Mouse (Mus musculus) MEL (cell line): ENCODE results near the gene Crhbp. TPM values are rescaled to one million over a fixed set of nuclear protein-coding genes. Genes with fewer than 3 reads are reported as not detected.

Source experiments
- DNase-seq: peaks from one replicate; pipeline ENCODE4 v3.0.0; 2011; ENCODE audit warnings: low read depth, low spot score
- H3K27ac ChIP-seq: 2 replicates; pipeline ENCODE4 v1.5.1; 2012; ENCODE audit warnings: low read depth, mild to moderate bottlenecking, control low read depth, low read length, moderate library complexity; ENCODE audit not compliant: control insufficient read depth
- H3K27me3 ChIP-seq, 2 experiments: fragments of 150-350 bp in 1 of 2; sonication (generic) in 1 of 2; 2 replicates each; pipeline ENCODE4 v1.6.1; 2012; ENCODE audit warnings: low read length in 2 of 2, mild to moderate bottlenecking in 2 of 2, improper control_type of control experiment in 1 of 2, moderate library complexity in 1 of 2; ENCODE audit not compliant: insufficient read depth in 2 of 2, control insufficient read depth in 1 of 2
- H3K36me3 ChIP-seq, 2 experiments: 2 replicates each; pipeline ENCODE4 v1.6.1; 2012 to 2014; ENCODE audit warnings: low read length in 2 of 2, improper control_type of control experiment in 1 of 2, inconsistent platforms in 1 of 2, mild to moderate bottlenecking in 1 of 2; ENCODE audit not compliant: insufficient read depth in 2 of 2, control insufficient read depth in 1 of 2
- H3K4me1 ChIP-seq, 2 experiments: fragments of 150-350 bp in 1 of 2; sonication (generic) in 1 of 2; 2 replicates each; pipeline ENCODE4 v1.6.1; 2012; ENCODE audit warnings: low read length in 2 of 2, improper control_type of control experiment in 1 of 2, mild to moderate bottlenecking in 1 of 2; ENCODE audit not compliant: insufficient read depth in 2 of 2, control insufficient read depth in 1 of 2
- H3K4me3 ChIP-seq, 2 experiments: fragments of 150-350 bp in 1 of 2; sonication (generic) in 1 of 2; 2 replicates each; pipeline ENCODE4 v1.5.1; 2012; ENCODE audit warnings: low read depth in 2 of 2, low read length in 2 of 2, mild to moderate bottlenecking in 2 of 2, moderate library complexity in 2 of 2, control low read depth in 1 of 2, improper control_type of control experiment in 1 of 2; ENCODE audit not compliant: control insufficient read depth in 1 of 2, insufficient read depth in 1 of 2
- H3K79me2 ChIP-seq: 2 replicates; pipeline ENCODE4 v1.6.1; 2012; ENCODE audit warnings: mild to moderate bottlenecking, low read length, moderate library complexity; ENCODE audit not compliant: control insufficient read depth, poor library complexity, insufficient read depth
- H3K9ac ChIP-seq: 2 replicates; pipeline ENCODE4 v1.6.1; 2012; ENCODE audit warnings: low read depth, mild to moderate bottlenecking, control low read depth, low read length, moderate library complexity; ENCODE audit not compliant: control insufficient read depth, poor library complexity, severe bottlenecking
- H3K9me3 ChIP-seq: fragments of 150-350 bp; sonication (generic); replicated peaks from 2 replicates; pipeline ENCODE4 v1.6.1; 2012; ENCODE audit warnings: mild to moderate bottlenecking, low read length, improper control_type of control experiment, moderate library complexity; ENCODE audit not compliant: insufficient read depth
- EP300 ChIP-seq, 2 experiments: IDR thresholded peaks; 2 replicates each; pipeline ENCODE4 v1.6.1; 2011; ENCODE audit warnings: improper control_type of control experiment in 2 of 2, low read length in 2 of 2, low read depth in 1 of 2, mild to moderate bottlenecking in 1 of 2
- GABPA ChIP-seq: IDR thresholded peaks from 2 replicates; pipeline ENCODE4 v1.6.1; 2012; ENCODE audit warnings: low read depth, mild to moderate bottlenecking, inconsistent platforms, low read length, improper control_type of control experiment, moderate library complexity
- GATA1 ChIP-seq: IDR thresholded peaks from 2 replicates; pipeline ENCODE4 v1.6.1; 2011; ENCODE audit warnings: low read depth, low read length, improper control_type of control experiment
- NELFE ChIP-seq: IDR thresholded peaks from 2 replicates; pipeline ENCODE4 v1.6.1; 2011; ENCODE audit warnings: low read depth, low read length, improper control_type of control experiment
- NRF1 ChIP-seq: IDR thresholded peaks from 2 replicates; pipeline ENCODE4 v1.6.1; 2014; ENCODE audit warnings: low read depth, mild to moderate bottlenecking, inconsistent platforms, low read length, improper control_type of control experiment, moderate library complexity; ENCODE audit not compliant: poor library complexity, insufficient read depth, severe bottlenecking
- RAD21 ChIP-seq: IDR thresholded peaks from 2 replicates; pipeline ENCODE4 v1.6.1; 2011; ENCODE audit warnings: mild to moderate bottlenecking, low read depth, low read length, improper control_type of control experiment
- SIN3A ChIP-seq: IDR thresholded peaks from 2 replicates; pipeline ENCODE4 v1.6.1; 2012; ENCODE audit warnings: low read length, improper control_type of control experiment, inconsistent platforms
- SMC3 ChIP-seq: IDR thresholded peaks from 2 replicates; pipeline ENCODE4 v1.6.1; 2011; ENCODE audit warnings: low read depth, low read length, improper control_type of control experiment
- TBP ChIP-seq: IDR thresholded peaks from 2 replicates; pipeline ENCODE4 v1.8.0; 2011; ENCODE audit warnings: low read depth, low read length, improper control_type of control experiment
- UBTF ChIP-seq: IDR thresholded peaks from 2 replicates; pipeline ENCODE4 v1.6.1; 2012; ENCODE audit warnings: low read depth, mild to moderate bottlenecking, inconsistent platforms, low read length, improper control_type of control experiment, moderate library complexity, borderline replicate concordance; ENCODE audit not compliant: insufficient read depth
- USF1 ChIP-seq: IDR thresholded peaks from 2 replicates; pipeline ENCODE4 v1.6.1; 2014; ENCODE audit warnings: low read depth, mild to moderate bottlenecking, inconsistent platforms, low read length, improper control_type of control experiment, moderate library complexity
- ZNF384 ChIP-seq: IDR thresholded peaks from 2 replicates; pipeline ENCODE4 v1.6.1; 2012; ENCODE audit warnings: low read depth, mild to moderate bottlenecking, inconsistent platforms, low read length, improper control_type of control experiment
- polyA plus RNA-seq, 2 experiments: library from polyadenylated mRNA; stranded (reverse) in 1 of 2; unstranded in 1 of 2; fragments of >175 nt in 1 of 2; fragments of >200 nt in 1 of 2; gene quantifications; 2 replicates each; pipeline versions ENCODE4 v1.2.1 to v1.2.4; 2012; ENCODE audit warnings: low replicate concordance in 2 of 2, low read depth in 1 of 2; ENCODE audit not compliant: insufficient read length in 2 of 2, insufficient read depth in 1 of 2, missing spikeins in 1 of 2
- total RNA-seq: library from RNA; depleted of rRNA; stranded (reverse); fragments of 300-350 nt; gene quantifications from 2 replicates; pipeline ENCODE4 v1.2.3, GENCODE M21; 2012; rRNA removed

Gene Crhbp
- total and polyA plus RNA-seq, 3 experiments = not detected

DNA sequence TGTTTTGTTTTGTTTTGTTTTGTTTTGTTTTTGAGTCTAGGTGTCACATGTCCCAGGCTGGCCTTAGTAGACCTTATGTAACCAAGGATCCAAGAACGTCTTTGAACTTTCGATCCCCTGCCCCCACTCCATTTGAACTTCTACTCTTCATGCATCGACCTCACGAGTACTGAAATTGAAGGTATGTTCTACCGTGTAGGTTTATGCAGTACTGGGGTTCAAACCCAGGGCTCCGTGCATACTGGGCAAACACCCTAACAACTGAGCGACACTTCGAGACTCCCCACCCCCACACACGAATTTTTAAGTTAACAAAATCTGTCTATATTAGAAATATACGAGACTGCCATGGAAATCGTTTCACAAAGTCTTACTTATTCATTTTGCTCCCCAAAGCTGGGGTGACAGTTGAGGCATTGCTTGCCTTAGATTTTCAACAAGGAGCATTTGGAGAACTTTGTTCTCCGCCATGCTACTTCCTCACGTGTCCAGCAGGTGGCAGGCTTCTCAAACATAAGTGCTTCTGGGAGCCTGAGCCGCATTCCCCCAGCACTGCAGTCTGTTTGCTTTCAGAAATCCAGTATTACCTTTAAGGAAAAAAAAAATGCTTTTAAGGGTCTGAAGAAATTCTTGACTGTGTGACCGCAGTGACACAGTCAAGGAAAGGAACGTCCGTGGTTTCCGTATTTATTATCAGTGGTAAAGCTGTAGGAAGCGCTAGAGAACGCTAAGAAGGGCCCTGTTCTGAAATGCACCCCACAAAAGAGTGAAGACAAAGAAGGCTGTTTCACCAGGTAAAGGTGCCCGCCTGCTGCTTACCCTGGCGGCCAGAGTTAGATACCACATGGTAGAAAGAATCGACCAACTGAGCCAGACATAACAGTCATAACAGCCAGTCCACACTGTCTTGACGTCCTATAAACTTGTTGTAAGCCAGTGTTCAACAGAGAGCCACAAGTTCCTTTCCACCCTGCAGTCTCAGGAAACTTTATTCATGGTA lies 54.6 kb downstream of the Crhbp start (continued):
- no peak for TF ChIP-seq NRF1

DNA sequence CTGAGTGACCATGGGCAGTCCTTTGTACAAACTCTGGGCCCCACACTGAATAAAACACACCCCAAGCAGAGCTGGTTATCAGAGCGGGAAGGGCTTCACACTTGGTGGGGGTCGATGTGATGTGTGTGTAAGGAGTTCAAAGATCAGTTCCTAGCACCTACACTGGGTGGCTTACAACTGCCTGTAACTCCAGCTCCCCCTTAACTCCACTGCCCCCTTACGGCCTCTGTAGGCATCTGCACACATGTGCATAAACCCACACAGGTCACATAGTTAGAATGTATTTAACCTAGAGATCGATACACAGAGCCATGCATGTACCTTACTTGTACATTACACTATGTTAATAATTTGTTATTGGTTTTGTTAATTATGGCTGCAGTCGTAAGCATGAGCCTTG lies 56.5 kb downstream of the Crhbp start:
- H3K79me2 ChIP-seq = no peaks in the 10 kb centered on the region
- H3K4me1 ChIP-seq = no peaks in the 10 kb centered on the region
- H3K9ac ChIP-seq = no peak overlapping the region
- no peak overlapping the region for H3K27ac ChIP-seq
- H3K4me3 ChIP-seq = no peak overlapping the region
- DNase-seq = no peak
- no peaks in the 10 kb centered on the region for H3K27me3 ChIP-seq
- no peak for TF ChIP-seq TBP
- TF ChIP-seq, all 39 proteins: peak for 0
- Histone ChIP-seq H3K9me3 (no peaks in the 10 kb centered on the region), H3K36me3 (no peaks in the 10 kb centered on the region)

DNA sequence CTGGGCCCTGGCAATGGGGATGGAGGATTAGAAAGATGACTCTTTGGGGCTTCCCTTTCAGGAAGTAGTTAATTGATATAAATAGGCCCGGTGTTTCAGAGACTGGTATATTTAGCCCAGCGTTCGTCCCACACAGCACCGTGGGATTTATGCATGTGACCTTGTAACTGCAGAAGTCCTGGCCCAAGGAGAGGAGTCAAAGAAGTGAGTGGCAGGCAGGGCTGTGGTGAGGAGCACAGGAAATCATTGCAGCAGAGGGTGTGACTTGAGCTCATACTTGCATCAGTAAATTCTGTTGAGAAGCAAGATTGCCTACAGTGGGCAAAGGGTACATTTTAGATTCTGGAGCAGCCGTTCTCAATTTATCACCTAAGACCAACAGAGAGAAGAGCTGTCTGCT lies 62.3 kb downstream of the Crhbp start:
- H3K27me3 ChIP-seq = no peaks in the 10 kb centered on the region
- no peak for DNase-seq
- H3K9ac ChIP-seq = no peak overlapping the region
- no peaks in the 10 kb centered on the region for H3K79me2 ChIP-seq
- no peak overlapping the region for H3K4me3 ChIP-seq
- TF ChIP-seq ZNF384 (no peak), TBP (no peak), UBTF (no peak), GABPA (no peak), EP300 (IDR thresholded peaks at IDR 0.05; ENCODE audit: low read depth in 1 of 2, low read length in 2 of 2) (no peak), USF1 (no peak), GATA1 (no peak), SMC3 (no peak), RAD21 (no peak), NELFE (no peak), SIN3A (no peak)
- no peaks in the 10 kb centered on the region for H3K4me1 ChIP-seq
- H3K27ac ChIP-seq = no peak overlapping the region
- no peaks in the 10 kb centered on the region for H3K9me3 ChIP-seq
- H3K36me3 ChIP-seq = no peaks in the 10 kb centered on the region

Other genes starting within 250 kb of the Crhbp start
- gene Pde8b, start 194.6 kb downstream of the Crhbp start, total RNA-seq = 0.04 TPM in 1 of 2 replicates, not detected in the other
- under 1 TPM in 1 of 2 experiments, not detected in 1; 0.40 TPM for gene Pde8b, start 194.6 kb downstream of the Crhbp start, polyA plus RNA-seq
- gene Zbed3, start 121.3 kb downstream of the Crhbp start, total RNA-seq = not detected in 2 replicates
- not detected for gene Zbed3, start 121.3 kb downstream of the Crhbp start, polyA plus RNA-seq
- 46.1 and 55.1 TPM in 2 replicates for gene Aggf1, start 69.6 kb downstream of the Crhbp start, total RNA-seq
- gene Aggf1, start 69.6 kb downstream of the Crhbp start, polyA plus RNA-seq = 10 to 100 TPM; 50.5 to 74.5 TPM
- gene S100z, start 33.8 kb upstream of the Crhbp start, total RNA-seq = not detected in 2 replicates
- gene S100z, start 33.8 kb upstream of the Crhbp start, polyA plus RNA-seq = not detected
- not detected in 2 replicates for gene F2rl1, start 80.3 kb upstream of the Crhbp start, total RNA-seq
- under 1 TPM in 1 of 2 experiments, not detected in 1; 0.06 TPM for gene F2rl1, start 80.3 kb upstream of the Crhbp start, polyA plus RNA-seq
- gene F2r, start 173.6 kb upstream of the Crhbp start, total RNA-seq = 18.2 and 19.1 TPM in 2 replicates
- 10 to 100 TPM in 1 of 2 experiments, not detected in 1; 32.7 TPM for gene F2r, start 173.6 kb upstream of the Crhbp start, polyA plus RNA-seq